Mouse (Mus musculus): ENCODE measurements around the gene Unc13c. TPM values are rescaled to one million over a fixed set of nuclear protein-coding genes. Genes with fewer than 3 reads are reported as not detected.

Unc13c gene
- polyA plus RNA-seq, 1 experiment from 2014 or later, result 0.02 TPM

DNA sequence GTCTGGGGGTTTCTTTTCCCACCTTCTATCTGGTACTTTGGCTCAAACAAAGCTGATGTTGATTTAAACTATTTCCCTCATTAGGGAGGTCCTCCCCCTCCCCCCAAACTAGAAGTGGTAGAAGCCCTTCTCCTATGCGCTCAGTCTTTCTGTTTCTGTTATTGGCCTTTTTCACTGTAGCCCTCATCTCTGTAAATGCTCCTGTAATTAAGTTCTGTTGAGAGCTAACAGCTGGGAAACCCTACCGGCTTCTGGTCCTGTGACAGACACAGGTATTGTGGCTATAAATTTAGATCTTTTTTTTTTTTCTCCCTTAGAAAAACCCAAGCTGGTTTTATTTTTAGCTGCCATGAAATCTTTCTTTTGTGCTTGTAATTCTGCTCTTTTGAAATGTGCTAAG lies 536.8 kb downstream of the Unc13c start:
- no peak overlapping the region for H3K4me2 ChIP-seq (ENCODE audit: low read depth, low read length)
- no peak overlapping the region for H3K4me3 ChIP-seq (ENCODE audit: low read depth, low read length)
- H3K27me3 ChIP-seq (ENCODE audit: control insufficient read depth, insufficient read depth, low read depth, low read length), result no peaks in the 10 kb centered on the region
- WGBS (ENCODE audit: insufficient replicate concordance), result 63% methylated on average over 2 of the region's 2 CpGs
- no peaks in the 10 kb centered on the region for H3K36me3 ChIP-seq (ENCODE audit: control insufficient read depth, insufficient read depth)
- no peak for ATAC-seq (ENCODE audit: low read depth)
- H3K9ac ChIP-seq (ENCODE audit: low read depth, low read length), result no peak overlapping the region
- H3K9me3 ChIP-seq (replicated peaks; ENCODE audit: control insufficient read depth, low read length), result no peaks in the 10 kb centered on the region
- no peaks in the 10 kb centered on the region for H3K4me1 ChIP-seq (ENCODE audit: control insufficient read depth, low read depth, low read length)
- H3K27ac ChIP-seq (ENCODE audit: low read length), result no peak overlapping the region

Other genes starting within 250 kb of the Unc13c start
- 0.04 TPM in 1 of 2 replicates, not detected in the other for gene Wdr72, start 141.4 kb upstream of the Unc13c start, polyA plus RNA-seq (2015; fragmentation: Nextera tagmentation; extraction: Ambion mirVana)

All from liver, embryonic 16.5 days (tissue).